Mouse (Mus musculus): ENCODE measurements around the gene Edf1. TPM values are rescaled to one million over a fixed set of nuclear protein-coding genes. Genes with fewer than 3 reads are reported as not detected.

Gene Edf1
- total and polyA plus RNA-seq, 3 experiments, result 188 to 215 (median 202) TPM

DNA sequence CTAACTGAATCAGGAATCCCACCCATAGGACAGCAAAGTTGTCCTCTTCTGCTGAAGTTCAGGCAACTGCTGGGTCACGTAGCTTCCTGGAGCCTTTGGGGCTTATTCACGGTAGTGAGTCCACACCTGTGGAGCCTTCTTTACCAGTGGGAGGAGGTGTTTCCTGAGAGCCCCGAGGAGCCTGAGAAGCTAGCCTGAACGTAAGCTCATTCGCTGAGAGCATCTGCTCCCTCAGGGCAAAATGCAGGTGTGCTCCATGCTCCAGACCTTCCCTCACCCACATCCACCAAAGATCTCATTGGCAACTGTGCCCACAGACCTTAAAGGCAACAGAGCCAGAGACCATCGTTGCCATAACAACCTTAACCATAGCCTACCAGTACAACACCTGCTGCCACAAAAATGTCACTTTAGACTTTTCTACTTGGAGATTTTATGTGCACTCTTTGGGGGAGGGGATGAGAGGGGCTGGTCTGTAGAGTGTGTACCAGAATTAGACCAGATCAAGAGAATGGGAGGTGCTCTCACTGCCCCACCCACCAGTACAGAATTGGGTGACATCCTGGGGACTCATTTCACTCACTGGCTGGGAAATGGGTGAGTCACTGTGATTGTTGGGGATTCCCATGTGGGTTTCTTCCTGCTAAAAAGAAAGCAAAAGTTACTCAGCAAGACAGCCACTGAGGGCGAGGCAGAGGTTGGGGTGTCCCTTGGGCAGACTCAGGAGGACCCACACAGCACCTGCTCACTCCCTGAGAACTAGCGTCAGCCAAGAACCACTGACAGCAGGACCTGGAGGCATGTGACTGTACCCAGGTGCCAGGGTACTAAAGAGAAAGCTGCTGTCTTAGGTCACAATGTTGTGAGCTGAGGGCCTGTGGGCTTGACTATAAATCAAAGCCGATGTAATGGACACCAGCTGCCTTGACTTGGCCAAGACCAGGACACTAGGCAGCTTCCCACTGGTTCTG lies 8.3 kb upstream of the Edf1 start:
- peaks cover 38 to 67% of the 10 kb centered on the region in 2 experiments for H3K4me1 ChIP-seq (ENCODE audit: control insufficient read depth in 1 of 2, insufficient read depth in 2 of 2)
- H3K27ac ChIP-seq (ENCODE audit: insufficient read depth, low read depth), result peak overlapping the region; percentile 85
- dilution Hi-C loops (cut with MboI; ENCODE audit: extremely low pct_ligation_motif_present, extremely low pct_unique_long_range_greater_than_20kb, low sequenced_read_pairs), result no loop called here
- TF ChIP-seq IRF4 (IDR thresholded peaks at IDR 0.05; ENCODE audit: low read depth, low read length) (peak; percentile 92), UBTF (IDR thresholded peaks at IDR 0.05; ENCODE audit: low read depth, low read length) (0 out of 2 replicates have a peak, but pooled peaks have one; percentile 63), KAT2A (IDR thresholded peaks at IDR 0.05; ENCODE audit: insufficient replicate concordance, low read length) (0 out of 2 replicates have a peak, but pooled peaks have one; percentile 52), ZKSCAN1 (IDR thresholded peaks at IDR 0.05; ENCODE audit: borderline replicate concordance, low read depth, low read length) (no peak), SMC3 (IDR thresholded peaks at IDR 0.05; ENCODE audit: low read depth, low read length) (peak; percentile 6; the same call in 1 of the 2 replicates), TCF12 (IDR thresholded peaks at IDR 0.05; ENCODE audit: low read depth, low read length) (peak; percentile 77), CHD1 (IDR thresholded peaks at IDR 0.05; ENCODE audit: low read depth, low read length) (no peak), TBP (conservative IDR thresholded peaks at IDR 0.05; ENCODE audit: low read depth, low read length) (0 out of 2 replicates have a peak, but pooled peaks have one; percentile 54), MAFK (IDR thresholded peaks at IDR 0.05; ENCODE audit: insufficient replicate concordance, low read length) (peak; percentile 62), USF2 (conservative IDR thresholded peaks at IDR 0.05; ENCODE audit: low read depth, low read length) (no peak; the same call in 1 of the 2 replicates), JUND (conservative IDR thresholded peaks at IDR 0.05; ENCODE audit: low read depth, low read length) (peak; percentile 73), POLR2AphosphoS2 (IDR thresholded peaks at IDR 0.05; ENCODE audit: low read depth, low read length) (no peak), SIN3A (IDR thresholded peaks at IDR 0.05; ENCODE audit: low read length) (peak; percentile 92), ZMIZ1 (IDR thresholded peaks at IDR 0.05; ENCODE audit: low read depth, low read length) (no peak), ELF1 (IDR thresholded peaks at IDR 0.05; ENCODE audit: low read depth, low read length) (peak; percentile 63), RCOR1 (conservative IDR thresholded peaks at IDR 0.05; ENCODE audit: low read depth, low read length) (peak; percentile 62; the same call in 1 of the 2 replicates), ZC3H11A (IDR thresholded peaks at IDR 0.05; ENCODE audit: low read depth, low read length) (no peak), HCFC1 (IDR thresholded peaks at IDR 0.05; ENCODE audit: low read depth, low read length) (peak; percentile 47), CHD2 (IDR thresholded peaks at IDR 0.05; ENCODE audit: low read length) (peak; percentile 73), MAZ (IDR thresholded peaks at IDR 0.05; ENCODE audit: low read depth, low read length) (peak; percentile 82; the same call in 1 of the 2 replicates), MAX (IDR thresholded peaks at IDR 0.05; ENCODE audit: low read length) (peak; percentile 65), ZNF384 (IDR thresholded peaks at IDR 0.05; ENCODE audit: low read depth, low read length) (no peak), PAX5 (IDR thresholded peaks at IDR 0.05; ENCODE audit: low read length) (no peak), JUN (IDR thresholded peaks at IDR 0.05; ENCODE audit: insufficient read depth, low read depth, low read length) (peak; percentile 68), ETS1 (conservative IDR thresholded peaks at IDR 0.05; ENCODE audit: low read depth, low read length) (peak; percentile 99), EP300 (IDR thresholded peaks at IDR 0.05; ENCODE audit: low read length) (peak; percentile 81), USF1 (IDR thresholded peaks at IDR 0.05; ENCODE audit: low read depth, low read length) (peak; percentile 42), GABPA (IDR thresholded peaks at IDR 0.05; ENCODE audit: insufficient replicate concordance, low read depth, low read length) (no peak), MYC (IDR thresholded peaks at IDR 0.05; ENCODE audit: low read depth, low read length) (peak; percentile 36; the same call in 1 of the 2 replicates), NELFE (IDR thresholded peaks at IDR 0.05; ENCODE audit: low read depth, low read length) (peak; percentile 35; the same call in 1 of the 2 replicates), E2F4 (IDR thresholded peaks at IDR 0.05; ENCODE audit: insufficient replicate concordance, low read depth, low read length) (no peak), NRF1 (IDR thresholded peaks at IDR 0.05; ENCODE audit: low read depth, low read length) (peak; percentile 62), MXI1 (IDR thresholded peaks at IDR 0.05; ENCODE audit: low read depth, low read length) (peak; percentile 85), POLR2A (IDR thresholded peaks at IDR 0.05; ENCODE audit: low read depth, low read length) (peak; percentile 41), MEF2A (IDR thresholded peaks at IDR 0.05; ENCODE audit: borderline replicate concordance, low read depth, low read length) (peak; percentile 89), BHLHE40 (IDR thresholded peaks at IDR 0.05; ENCODE audit: low read depth, low read length) (peak; percentile 90), CTCF (conservative IDR thresholded peaks at IDR 0.05 in 1 of 2, IDR thresholded peaks at IDR 0.05 in 1 of 2; ENCODE audit: low read depth in 2 of 2, low read length in 2 of 2) (no peak)

More for the DNA sequence above, 8.3 kb upstream of the Edf1 start:
- no peaks in the 10 kb centered on the region for H3K9me3 ChIP-seq (replicated peaks; ENCODE audit: low read length)
- in situ Hi-C loops (cut with MboI; ENCODE audit: low pct_ligation_motif_present, low pct_unique_long_range_greater_than_20kb, low sequenced_read_pairs), result no loop called here
- H3K9ac ChIP-seq (ENCODE audit: insufficient read depth, low read depth), result no peak overlapping the region
- DNase-seq (ENCODE audit: extremely low read depth), result peak; percentile 93
- H3K79me2 ChIP-seq (replicated peaks; ENCODE audit: control insufficient read depth, extremely low read depth, insufficient read depth, poor library complexity, severe bottlenecking), result peaks cover 21% of the 10 kb centered on the region
- no peaks in the 10 kb centered on the region for H3K27me3 ChIP-seq (replicated peaks)
- H3K36me3 ChIP-seq (replicated peaks in 1 of 2; ENCODE audit: control insufficient read depth in 1 of 2, insufficient read depth in 1 of 2, low read length in 1 of 2), result peaks cover 8 to 11% of the 10 kb centered on the region in 2 experiments
- H3K4me2 ChIP-seq (ENCODE audit: insufficient read depth, low read depth, poor library complexity, severe bottlenecking), result peak overlapping the region; percentile 48
- H3K4me3 ChIP-seq (replicated peaks in 1 of 3; ENCODE audit: low read depth in 2 of 3, low read length in 2 of 3, poor library complexity in 1 of 3), result peak overlapping the region; percentile 14 to 33 (median 24)
